Mouse (Mus musculus): ENCODE measurements around the gene Zfp207.

DNA sequence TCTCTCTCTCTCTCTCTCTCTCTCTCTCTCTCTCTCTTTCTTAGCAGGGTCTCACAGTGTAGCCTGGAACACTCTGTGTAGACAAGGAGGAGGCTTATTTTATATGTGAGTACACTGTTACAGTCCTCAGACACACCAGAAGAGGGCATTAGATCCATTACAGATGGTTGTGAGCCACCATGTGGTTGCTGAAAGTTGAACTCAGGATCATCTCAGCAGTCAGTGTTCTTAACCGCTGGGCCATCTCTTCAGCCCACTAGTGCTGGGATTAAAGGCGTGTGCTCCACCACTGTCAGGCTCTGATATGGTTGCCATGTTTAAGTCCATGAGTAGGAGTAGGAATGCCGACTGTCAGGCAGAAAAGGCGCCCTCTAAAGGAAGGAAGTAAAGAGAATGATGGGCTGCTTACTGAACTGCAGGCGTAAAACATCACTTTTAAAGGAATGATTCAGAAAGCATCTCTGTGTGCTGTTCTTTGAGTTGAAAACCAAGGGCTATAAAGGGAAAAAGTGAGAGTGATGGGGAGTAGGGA is 42.2 kb downstream of the Zfp207 start:
- no peak for TF ChIP-seq POLR2A (IDR thresholded peaks at IDR 0.05; ENCODE audit: low read depth, low read length)
- no peak for TF ChIP-seq CTCF (IDR thresholded peaks at IDR 0.05; ENCODE audit: extremely low read depth, insufficient read depth, insufficient read length, insufficient replicate concordance)

Data from spleen, adult 2 months (tissue).